Comparison of ENCODE assay signal across 8 mouse cellular contexts in the genomic region with DNA sequence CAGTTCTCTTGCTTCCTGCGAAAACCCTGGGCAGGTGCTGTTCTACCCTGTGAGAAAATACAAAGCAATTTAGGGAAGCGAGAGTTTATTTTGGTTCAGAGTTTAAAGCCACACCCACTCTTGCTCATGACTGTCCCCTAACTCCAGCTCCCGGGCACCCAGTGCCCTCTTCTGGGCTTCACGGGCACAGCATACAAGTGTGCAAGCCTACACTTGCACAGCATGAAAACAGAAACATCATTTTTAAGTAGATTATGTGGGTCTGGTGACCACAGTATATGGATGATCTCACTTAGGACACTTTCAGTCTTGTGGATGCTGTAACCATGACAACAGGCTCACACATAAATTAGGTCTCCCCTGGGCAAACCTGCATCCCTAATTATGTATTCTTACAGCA.
DNase-seq lines count a peak whose midpoint lies in the region; ATAC-seq lines count a peak whose summit lies in the region.

No protein-coding gene starts in this region.

- peak; percentile 17 for DNase-seq in embryo, embryonic 10.5 days (ENCODE audit: low spot score)
- no peak for DNase-seq in embryo, embryonic 10 days (ENCODE audit: low spot score)
- peak; percentile 24 for DNase-seq in retina, postnatal 1 day
- no peak for DNase-seq in retina, embryonic 14.5 days (ENCODE audit: low spot score)
- peak; percentile 7 for DNase-seq in lung, postnatal 25 days (ENCODE audit: low spot score)
- DNase-seq in thymus, postnatal 36 days: peak; percentile 30 to 36
- no peak for DNase-seq in frontal cortex, postnatal 14 days (ENCODE audit: low spot score in 2 of 2)

- no peak for ATAC-seq in erythroid progenitor cell, adult 5-6 weeks (replicated peaks; ENCODE audit: low FRiP score, poor library complexity, severe bottlenecking)

Comparison
In these comparisons a context has a peak if more than half of its experiments do, and no peak if none do; other contexts are left out.
1. DNase-seq: peak in embryo, embryonic 10.5 days (single experiment), retina, postnatal 1 day (single experiment), lung, postnatal 25 days (single experiment) and thymus, postnatal 36 days (2 of 2); none in embryo, embryonic 10 days (single experiment), retina, embryonic 14.5 days (single experiment) and frontal cortex, postnatal 14 days (0 of 2).